Mouse (Mus musculus) ovary, postnatal 10 days (tissue): ENCODE measurements around the gene Pofut2.

Experiments
- DNase-seq: peaks from one replicate; pipeline ENCODE4 v3.0.0; 2022; ENCODE audit warnings: low spot score

The Pofut2 gene

GRCm38 (mm10) chr10:77229609-77230595, 29.1 kb upstream of the Pofut2 start:
- no peak for DNase-seq

GRCm38 (mm10) chr10:77231861-77232755, 26.9 kb upstream of the Pofut2 start:
- DNase-seq, result no peak

GRCm38 (mm10) chr10:77233230-77233629, 25.8 kb upstream of the Pofut2 start:
- no peak for DNase-seq

- no peak for DNase-seq
Observed at GRCm38 (mm10) chr10:77234991-77235616, 23.9 kb upstream of the Pofut2 start.

- DNase-seq, result no peak
Observed at GRCm38 (mm10) chr10:77237795-77238580, 21.0 kb upstream of the Pofut2 start.

- no peak for DNase-seq
Observed at GRCm38 (mm10) chr10:77240764-77241163, 18.3 kb upstream of the Pofut2 start.

- DNase-seq, result no peak
Observed at GRCm38 (mm10) chr10:77242396-77242795, 16.6 kb upstream of the Pofut2 start.

- no peak for DNase-seq
Observed at GRCm38 (mm10) chr10:77242871-77243270, 16.1 kb upstream of the Pofut2 start.

GRCm38 (mm10) chr10:77243572-77244161, 15.4 kb upstream of the Pofut2 start:
- no peak for DNase-seq

GRCm38 (mm10) chr10:77244777-77245176, 14.2 kb upstream of the Pofut2 start:
- DNase-seq, result no peak

- no peak for DNase-seq
Observed at GRCm38 (mm10) chr10:77247048-77247447, 12.0 kb upstream of the Pofut2 start.

- no peak for DNase-seq
Observed at GRCm38 (mm10) chr10:77247707-77248106, 11.3 kb upstream of the Pofut2 start.

GRCm38 (mm10) chr10:77251223-77251783, 7.7 kb upstream of the Pofut2 start:
- DNase-seq, result no peak

- DNase-seq, result no peak
Observed at GRCm38 (mm10) chr10:77251784-77252539, 7.1 kb upstream of the Pofut2 start.

- peak; percentile 71 for DNase-seq
Observed at GRCm38 (mm10) chr10:77252790-77253189, 6.2 kb upstream of the Pofut2 start.

- DNase-seq, result no peak
Observed at GRCm38 (mm10) chr10:77255231-77255630, 3.8 kb upstream of the Pofut2 start.

- no peak for DNase-seq
Observed at GRCm38 (mm10) chr10:77255676-77256075, 3.3 kb upstream of the Pofut2 start.

- DNase-seq, result no peak
Observed at GRCm38 (mm10) chr10:77258041-77258590, 902 bp upstream of the Pofut2 start.

GRCm38 (mm10) chr10:77260166-77260875, 1.3 kb downstream of the Pofut2 start:
- no peak for DNase-seq
